Mouse (Mus musculus) adrenal gland, postnatal 10 days (tissue): Measurements from ENCODE around the gene Tmprss4. TPM values are rescaled to one million over a fixed set of nuclear protein-coding genes. Genes with fewer than 3 reads are reported as not detected.

ENCODE experiments used
- DNase-seq: peaks from one replicate; pipeline ENCODE4 v3.0.0; 2021; ENCODE audit warnings: mixed read lengths
- total RNA-seq, 2 experiments: library from RNA; stranded (reverse); gene quantifications; 2 replicates each; pipeline ENCODE4 v1.2.3; 2021

The Tmprss4 gene
- total RNA-seq, 2 experiments from 2014 or later = not detected

DNA sequence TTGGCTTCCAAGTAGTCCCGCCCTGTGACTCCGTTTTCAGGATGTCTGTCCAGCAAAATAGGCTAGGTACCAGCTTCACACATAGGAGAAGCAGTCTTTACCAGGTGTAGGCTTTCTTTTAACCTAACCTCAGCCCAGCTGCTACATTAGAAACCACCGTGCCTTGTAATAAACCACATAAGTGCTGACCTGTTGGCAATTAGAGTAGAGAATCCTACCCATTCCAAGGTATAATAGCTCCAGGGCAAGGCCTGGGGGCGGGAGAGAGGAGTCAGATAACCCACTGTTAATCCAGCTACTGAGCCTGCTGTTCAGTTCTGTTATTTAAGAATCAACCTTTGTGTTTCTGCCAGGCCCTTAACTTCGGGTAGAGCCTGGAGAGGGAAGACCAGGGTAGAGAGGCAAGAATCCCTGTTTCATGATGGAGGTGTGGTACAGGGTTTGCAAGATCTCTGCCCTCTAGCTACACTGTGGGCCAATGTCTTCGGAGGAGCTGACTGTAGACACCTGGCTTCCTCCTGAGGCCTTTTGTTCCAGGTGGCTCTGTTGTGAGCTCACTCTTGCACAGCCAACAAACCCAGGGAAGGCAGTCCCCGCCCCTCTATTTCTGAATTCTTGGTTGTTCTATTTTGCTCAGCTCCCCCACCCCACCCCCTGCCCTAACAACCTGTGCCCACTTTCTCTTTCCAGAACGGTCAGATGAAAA is 7.6 kb downstream of the Tmprss4 start:
- no peak for DNase-seq

DNA sequence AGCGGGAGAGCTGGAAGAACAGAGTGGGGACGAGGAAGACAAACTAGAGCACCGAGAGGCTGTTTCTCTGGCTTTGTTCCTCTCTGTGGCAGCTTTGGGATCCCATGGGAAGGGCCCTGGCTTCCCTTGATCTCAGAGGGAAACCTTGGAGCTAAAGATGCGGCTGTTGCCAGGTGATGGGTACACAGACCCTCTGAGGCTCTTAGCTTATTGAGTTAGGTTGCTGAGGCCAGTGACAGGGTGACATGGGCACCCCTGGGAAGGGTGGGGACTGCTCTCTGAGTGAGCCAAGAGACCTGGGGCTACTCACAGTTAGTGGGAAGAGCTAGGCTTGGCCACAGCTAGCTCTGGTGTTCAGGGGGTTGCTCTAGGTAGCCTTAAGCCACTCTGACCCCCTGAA is 8.4 kb downstream of the Tmprss4 start:
- peak; percentile 31 for DNase-seq

DNA sequence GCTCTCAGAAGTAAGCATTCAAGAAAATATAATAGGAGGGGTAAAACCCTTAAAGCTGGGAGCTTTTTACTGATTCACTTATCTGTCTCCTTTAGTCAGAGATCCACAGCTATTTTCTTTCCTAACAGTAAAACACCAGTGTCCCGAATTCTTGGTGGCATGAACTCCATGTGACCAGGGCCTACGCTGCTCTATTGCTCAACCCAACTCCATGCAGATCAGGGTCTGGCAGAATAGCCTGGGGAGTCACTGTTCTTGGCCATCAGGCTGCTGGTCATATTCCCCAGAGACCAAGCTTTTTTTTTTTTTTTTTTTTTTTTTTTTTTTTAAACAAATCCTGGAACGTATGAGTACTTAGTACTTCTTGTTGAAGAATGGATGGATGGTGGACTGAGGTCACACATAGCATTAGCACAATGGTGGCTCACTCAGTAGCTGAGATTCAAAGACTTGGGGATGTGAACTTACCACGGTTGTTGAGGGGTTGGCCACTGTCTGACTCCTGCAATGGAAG is 14.2 kb downstream of the Tmprss4 start:
- DNase-seq = peak; percentile 31

DNA sequence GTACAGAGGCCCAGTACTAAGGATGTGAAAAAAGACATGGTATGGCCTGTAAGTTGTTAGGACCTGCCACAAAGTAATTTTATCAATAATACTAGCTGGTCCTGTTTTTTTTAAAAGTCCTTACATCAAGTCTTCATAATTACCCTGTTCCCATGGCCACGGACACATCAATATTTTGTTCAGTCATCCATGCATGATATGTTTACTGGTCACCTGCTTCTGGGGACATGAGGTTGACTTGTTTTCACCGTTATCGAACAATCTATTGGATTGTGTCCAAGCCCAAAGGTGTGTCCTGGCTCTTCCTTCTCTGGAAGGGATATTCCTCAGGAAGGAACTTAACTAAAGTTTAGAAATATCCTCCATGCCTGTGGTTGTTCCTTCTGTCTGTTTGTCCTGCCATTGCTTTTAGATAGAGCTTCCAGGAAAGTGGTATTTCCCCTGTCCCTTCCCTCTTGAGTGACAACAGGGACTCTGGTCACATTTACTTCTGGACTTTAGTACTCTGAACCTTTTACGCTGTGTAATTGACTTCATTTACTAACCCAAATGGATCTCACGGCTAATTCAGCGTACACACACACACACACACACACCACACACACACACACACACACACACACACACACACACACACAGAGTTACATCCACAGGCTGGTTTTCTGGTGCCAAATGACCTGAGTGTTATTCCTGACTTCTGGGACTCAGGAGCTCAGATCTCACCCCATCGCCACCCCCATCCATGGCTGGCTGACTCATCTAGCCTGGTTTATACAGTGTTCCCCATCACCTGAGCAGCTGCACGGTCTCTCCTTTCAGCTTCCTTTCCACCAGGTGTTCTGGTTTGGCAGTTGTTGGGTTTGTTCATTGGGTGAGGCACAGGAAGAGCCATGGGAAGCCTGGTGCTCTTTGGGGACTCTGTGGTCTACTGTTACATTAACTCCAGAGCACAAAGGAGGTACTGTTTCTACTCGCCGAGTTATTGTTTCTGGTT is 15.0 kb downstream of the Tmprss4 start:
- DNase-seq = no peak

DNA sequence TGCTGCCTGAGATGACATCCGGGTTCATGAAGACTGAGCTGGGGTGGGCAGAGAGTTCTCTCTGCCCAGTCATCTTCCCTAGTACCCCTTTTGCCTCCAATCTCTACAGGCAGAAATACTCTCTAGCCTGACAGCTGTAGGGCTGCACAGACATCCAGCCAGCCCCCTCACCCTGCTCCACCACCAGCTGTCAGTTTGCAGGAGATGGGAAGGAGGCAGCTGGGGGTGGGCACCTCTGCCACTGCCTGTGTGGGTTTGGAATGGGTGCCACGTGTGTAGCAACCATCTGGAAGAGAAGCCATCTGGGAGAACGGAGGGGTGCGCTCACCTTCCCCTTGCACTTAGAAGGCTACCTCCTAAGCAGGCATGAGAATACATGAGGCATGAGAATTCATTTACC is 18.6 kb downstream of the Tmprss4 start:
- no peak for DNase-seq

DNA sequence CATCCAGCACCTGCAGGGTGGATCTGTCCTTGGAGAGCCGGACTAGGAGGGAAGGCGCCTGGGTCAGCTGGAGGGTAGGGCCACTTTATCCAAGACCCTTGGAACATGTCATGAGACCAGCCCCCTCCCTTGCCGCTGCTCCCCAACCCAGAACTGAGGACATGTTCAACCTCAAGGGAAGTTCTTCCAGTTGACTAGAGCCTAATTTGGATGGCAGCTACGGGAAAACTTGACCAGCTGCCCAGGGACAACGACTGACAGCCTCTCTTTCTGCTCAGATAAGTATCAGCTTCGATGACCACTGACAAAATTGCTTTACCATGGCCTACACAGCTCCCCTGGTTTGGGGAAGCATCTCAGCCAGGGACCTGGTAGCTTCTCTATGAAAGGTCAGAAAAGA is 20.6 kb downstream of the Tmprss4 start:
- DNase-seq = no peak

DNA sequence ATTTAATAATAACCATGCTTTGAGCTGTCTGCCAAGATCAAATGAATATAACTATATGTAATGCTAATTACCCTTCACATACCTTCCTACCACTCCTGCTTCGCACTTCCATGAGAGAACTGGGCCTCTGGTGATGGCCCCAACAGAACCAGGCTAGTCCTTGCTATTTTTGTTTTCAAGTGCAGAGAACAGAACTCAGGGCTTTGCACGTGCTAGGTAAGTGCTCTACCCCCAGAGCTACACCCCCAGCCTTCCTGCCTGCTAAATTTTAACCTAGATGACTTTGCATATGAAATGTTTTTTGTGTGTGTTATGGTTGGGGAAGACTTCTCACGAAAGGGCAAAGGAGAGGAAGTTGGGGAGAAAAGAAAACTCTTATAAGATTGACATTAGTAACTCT is 21.4 kb downstream of the Tmprss4 start:
- no peak for DNase-seq

DNA sequence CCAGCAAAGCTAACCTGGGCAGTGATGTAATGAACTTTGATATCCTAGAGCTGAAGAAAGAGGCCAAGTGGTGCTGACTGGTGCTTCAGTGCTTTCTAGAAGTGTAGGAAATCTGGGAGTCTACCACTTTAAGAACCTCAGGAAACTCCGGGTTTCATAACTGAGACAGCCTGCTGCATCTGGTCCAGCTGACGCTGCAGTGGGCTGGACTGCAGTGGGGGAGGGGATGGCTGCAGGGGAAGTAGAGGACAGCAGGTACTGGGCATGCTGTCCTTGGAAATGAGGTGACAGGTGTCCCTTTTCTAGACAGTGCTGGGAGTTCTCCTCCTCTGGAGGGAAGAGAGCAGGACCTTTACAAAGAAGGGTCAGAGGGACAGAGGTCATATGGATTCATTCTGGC is 22.1 kb downstream of the Tmprss4 start, which contains the start of gene BC049352:
BC049352 (plus strand) TSS at position 238 of the 400 bp plus-strand sequence.
- DNase-seq = no peak

DNA sequence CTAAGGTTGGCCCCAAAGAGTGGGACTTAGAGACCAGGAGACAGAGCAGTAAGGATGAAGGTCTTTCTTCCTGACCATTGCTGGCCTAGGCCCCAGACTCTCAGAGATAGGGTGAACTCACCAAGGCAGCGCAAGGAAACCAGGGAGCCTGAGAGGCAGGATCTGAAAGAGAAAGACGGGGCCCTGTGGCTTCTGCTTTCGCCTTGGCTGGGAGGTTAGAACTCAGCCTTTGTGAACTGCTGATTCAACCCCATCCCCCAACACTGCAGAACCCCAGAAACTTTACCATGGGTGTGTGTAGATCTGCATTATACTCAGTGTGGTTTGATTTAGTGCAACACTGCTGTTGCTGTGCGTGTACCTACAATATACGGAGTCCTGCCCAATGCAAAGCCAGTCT is 24.6 kb downstream of the Tmprss4 start:
- DNase-seq = no peak

DNA sequence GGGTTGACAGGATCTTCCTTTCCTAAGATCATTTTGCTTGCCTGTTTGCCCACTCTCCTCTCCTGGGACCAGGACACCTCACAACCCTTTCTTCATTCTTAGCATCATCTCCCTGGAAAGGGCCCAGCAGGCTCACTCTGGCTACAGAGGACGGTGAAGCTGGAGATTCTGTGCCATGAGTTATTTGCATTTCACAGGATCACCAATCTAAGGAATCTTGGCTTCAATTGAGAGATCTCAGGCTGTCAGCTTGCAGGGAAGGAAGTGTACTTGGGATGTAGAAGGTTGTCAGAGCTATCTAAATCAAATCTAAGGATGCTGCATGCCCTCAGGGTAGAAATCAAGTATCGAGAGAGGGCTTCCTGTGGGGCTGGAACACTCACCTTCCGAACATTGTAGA is 30.4 kb downstream of the Tmprss4 start:
- DNase-seq = no peak

DNA sequence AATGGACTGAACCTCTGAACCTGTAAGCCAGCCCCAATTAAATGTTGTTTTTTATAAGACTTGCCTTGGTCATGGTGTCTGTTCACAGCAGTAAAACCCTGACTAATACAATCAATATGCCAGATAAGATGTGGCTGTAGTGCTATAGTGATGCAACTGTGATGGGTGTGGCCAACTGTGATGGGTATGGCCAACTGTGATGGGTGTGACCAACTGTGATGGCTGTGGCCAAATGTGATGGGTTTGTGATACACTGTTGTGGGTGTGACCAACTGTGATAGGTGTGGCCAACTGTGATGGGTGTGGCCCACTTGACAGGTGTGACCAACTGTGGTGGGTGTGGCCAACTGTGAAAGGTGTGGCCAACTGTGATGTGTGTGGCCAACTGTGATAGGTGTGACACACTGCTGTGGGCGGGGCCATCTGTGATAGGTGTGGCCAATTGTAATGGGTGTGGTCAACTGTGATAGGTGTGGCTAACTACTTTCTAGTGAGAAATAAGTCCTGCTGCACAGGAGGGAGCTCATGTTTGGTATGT is 32.8 kb downstream of the Tmprss4 start:
- DNase-seq = no peak

DNA sequence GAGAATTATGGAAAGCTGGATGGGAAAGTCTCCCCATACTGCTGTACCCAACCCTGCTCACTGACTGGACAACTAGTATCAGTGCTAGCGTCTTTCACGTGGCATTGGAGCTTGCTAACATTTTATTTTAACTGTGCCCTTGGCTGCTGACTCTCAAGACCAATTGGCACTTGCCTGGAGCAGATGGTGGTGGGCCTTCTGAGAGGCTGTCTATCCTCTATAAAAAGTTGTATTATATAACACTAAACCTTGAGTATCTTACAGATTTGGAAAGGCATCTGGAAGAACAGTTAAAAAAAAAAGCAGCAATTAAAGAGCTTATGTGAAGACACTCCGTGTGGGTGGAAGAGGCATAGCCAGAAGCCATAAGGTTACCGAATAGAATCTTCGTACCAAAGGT is 33.7 kb downstream of the Tmprss4 start:
- no peak for DNase-seq

DNA sequence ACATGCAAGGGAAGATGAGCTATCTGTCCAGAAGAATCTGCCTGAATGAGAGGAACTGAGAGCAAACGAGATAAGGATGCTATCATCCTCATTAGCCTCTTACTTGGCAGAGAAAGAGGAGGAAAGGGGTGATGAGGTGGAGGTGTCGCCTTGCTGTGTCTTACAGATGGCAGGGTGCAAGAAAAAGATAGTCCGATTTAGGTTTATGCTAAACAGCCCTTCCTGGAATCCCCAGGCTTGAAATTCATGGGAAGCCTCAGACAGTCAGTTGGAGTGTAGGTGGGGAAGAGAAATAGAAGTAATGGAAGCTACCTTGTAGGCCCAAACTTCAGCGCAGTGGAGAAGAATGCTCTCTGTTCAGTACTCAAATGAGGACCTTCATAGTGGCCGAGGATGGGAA is 36.0 kb downstream of the Tmprss4 start:
- no peak for DNase-seq

DNA sequence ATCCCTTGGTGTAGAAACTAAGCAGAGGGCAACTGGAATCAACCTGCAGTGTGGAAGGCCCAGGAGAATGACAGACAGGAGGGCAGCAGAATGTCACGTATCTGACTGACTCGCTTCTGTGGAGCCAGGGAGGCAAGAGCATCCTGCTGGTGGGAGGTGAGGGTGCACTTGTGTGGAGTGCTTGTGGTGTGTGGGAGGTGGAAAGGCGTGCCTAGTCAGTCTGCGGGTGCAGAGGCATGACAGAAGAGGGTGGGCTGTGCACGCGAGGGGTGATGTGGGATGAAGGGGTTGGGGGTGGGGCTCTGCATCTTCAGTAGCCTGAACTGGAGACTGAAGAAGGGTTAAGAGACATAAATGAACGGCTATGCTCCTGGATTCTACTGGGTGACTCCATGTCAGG is 50.5 kb downstream of the Tmprss4 start:
- DNase-seq = no peak

DNA sequence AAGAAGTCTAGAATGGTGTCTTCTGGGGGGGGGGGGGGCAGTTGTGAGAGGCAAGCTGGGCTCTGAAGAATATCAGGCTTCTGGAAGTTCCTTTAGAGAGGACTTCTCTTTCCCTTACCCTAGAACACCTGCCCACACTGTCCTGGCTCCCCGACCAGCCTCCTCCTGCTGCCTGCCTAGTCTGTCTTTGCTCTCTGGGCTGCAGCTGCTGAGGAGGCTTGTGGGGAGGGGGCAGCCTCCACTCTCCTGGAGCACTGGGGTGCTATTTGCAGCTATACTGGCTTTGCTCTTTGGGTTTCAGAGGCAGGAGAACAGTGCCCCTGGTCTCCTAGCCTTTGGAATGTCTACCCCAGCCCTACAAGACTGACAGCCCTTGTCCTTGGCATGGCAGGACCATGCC is 53.0 kb downstream of the Tmprss4 start:
- no peak for DNase-seq

DNA sequence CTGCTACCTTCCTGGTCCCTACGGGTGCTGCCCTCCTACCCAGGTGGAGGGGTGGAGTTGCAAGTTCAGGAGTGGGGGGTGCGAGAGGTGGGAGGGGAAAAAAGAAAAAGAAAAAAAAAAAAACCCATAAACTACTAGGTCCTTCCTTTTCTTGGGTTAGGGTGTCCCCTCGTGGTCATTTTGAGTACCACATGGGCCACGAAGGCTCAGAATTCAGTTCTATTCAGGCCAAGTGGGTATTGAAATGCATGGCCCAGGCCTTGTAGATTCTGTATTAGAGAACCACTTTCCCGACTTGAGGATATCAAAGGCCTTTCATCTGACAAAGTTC is 57.7 kb downstream of the Tmprss4 start:
- DNase-seq = peak; percentile 83

DNA sequence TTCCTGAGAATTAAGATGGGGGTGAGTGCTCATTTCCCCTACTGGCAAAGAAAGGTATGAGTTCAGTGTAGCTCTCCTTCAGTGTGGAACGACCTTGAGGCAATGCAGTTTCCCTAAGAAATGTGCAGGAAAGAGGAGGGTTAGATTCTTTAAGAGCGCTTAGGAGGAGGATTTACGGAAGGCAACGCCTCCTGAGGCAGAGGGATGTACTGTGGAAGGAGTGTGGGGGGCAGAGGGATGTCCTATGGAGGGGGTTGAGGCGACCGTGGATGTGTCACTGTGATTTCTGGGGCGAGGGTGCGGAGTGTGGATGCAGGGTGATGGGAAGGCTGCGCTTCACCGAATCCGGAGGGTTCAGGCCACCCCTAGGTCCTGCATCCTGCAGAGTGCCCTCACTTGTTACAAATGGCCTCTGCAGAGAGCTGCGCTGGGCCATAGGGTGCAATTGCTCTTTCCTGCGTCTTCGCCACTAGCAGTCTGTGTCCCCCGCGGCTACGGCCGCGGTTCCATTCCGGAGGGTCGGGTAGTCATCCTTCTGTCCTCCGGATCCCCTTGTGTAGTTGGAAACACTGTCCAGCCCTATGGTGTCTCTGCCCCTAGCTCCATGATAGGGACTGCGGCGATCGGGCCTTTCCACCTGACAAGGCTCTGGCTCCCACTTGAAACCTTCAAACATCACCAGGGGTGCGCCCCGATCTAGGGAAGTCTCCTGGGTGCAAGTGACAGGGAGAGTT is 58.2 kb downstream of the Tmprss4 start:
- peak; percentile 18 for DNase-seq

DNA sequence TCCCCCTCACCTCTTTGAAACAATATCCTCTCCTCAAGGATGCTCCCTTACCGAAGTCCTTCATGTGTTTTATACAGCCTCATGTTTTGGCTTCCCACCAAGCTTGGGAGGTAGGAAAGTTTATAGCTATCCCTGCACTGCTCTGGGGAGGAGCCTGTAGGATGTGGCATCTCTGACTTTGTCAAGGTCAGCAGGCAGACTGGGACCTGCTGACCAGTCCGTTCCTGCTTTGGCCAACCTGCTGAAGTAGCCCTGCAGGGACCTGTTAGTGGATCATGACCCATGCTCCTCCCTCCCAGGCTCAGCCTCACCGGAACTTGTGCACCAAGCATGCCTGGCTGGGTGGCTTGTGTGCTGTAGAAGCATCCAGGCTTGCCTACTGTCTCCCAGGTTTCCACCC is 61.2 kb downstream of the Tmprss4 start:
- DNase-seq = no peak

DNA sequence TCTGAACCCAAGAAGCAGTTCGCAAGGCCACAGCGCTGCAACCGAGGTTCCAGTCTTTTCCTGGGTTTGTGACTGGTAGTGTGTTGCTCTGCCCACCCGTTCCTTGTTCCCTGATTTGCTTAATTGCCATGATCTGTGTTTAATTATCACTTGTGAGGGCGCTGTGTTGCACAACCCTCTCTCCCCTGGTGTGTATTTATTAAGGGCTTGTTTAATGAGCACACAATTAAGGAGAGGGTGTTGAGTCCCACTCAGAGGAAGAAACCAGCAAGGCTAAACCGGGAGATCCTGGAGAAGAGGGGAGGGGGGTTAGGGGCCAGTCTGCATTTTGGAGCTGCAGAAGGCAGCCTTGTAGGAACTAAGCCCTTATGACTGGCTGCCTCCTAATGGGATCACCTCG is 62.9 kb downstream of the Tmprss4 start:
- DNase-seq = no peak

DNA sequence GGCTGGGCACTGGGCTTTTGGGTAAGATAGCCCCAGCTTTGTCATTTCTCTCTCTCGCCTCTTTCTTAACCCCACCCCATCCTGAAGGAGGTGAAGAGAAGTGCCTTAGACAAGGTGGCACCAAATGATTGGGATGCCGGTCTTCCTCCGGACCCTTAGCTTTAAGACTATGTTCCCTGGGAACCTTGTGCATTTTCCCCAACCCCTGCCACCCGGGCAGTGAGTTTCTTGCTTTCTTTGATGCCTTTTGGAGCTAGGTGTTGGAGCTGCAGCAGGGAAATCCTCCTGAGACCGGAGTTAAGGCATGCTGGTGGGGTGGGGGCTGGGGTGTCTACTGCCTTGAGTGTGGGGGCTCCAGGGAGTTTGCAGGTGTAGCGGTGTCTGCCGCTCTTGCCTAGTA is 64.8 kb downstream of the Tmprss4 start:
- DNase-seq = no peak

DNA sequence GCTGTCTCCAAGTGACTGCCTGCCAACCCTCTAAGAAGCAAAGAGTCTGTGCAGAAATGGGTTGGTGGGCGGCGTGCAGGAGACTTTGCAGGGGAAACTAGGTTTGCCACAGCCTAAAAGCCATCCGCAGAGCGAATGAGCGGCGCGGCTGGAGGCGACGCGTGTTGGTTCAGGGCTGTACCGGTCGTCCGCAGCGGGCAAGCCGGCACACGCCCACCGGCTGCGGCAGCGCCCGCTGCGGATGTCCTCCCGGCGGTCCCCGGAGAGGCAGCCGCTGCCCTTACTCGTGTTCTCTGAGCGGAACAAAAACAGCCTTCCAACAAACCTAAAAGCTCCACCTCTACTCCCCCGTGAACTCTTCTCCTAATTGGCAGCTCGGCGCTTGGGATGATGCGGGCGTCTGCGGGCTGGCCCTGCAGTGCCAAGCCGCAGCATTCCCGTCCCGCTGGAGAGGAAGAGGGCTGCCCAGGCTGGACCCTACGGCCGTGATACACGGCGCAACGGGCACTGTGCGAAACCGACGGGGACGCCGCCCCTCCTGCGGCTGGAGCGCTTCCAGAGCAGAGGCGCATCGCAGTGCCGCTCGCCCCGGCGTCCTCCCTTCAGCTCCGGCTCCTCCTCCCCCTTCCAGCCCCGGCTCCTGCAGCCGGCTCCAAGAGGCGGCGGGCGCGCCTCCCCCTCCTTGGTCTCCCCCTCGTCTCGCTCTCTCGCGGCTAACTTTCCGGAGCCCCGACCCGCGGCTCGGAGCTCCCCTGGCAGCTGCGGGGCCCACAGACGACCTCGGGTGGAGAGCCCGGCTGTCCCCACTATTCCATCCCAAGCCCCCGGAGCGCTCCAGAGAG is 65.5 kb downstream of the Tmprss4 start, which contains the start of gene Scn4b:
Scn4b (plus strand) TSS at position 205 of the 842 bp plus-strand sequence.
- DNase-seq = peak; percentile 67
